Mouse (Mus musculus) layer of hippocampus, postnatal 10 days (tissue): ENCODE measurements around the gene Slc4a8. TPM values are rescaled to one million over a fixed set of nuclear protein-coding genes. Genes with fewer than 3 reads are reported as not detected.

Experiments
- DNase-seq, 2 experiments: peaks; one replicate each; pipeline ENCODE4 v3.0.0; 2021; ENCODE audit warnings: low spot score in 2 of 2
- long read RNA-seq: library from polyadenylated mRNA; stranded (forward); transcript quantifications from one replicate; pipeline ENCODE4 v2.0.0, GENCODE M21; 2023
- total RNA-seq, 2 experiments: library from RNA; stranded (reverse); gene quantifications; 2 replicates each; pipeline ENCODE4 v1.2.3; 2021

Gene Slc4a8
- 10 to 100 TPM; 82.1 to 84.7 TPM for total RNA-seq
- long read RNA-seq, full-length matches to known transcripts = 7 of 23 reads
- long read RNA-seq, partial matches to known transcripts = 4 of 23 reads
- long read RNA-seq, other reads (novel, unspliced or antisense) = 12 of 23 reads

DNA sequence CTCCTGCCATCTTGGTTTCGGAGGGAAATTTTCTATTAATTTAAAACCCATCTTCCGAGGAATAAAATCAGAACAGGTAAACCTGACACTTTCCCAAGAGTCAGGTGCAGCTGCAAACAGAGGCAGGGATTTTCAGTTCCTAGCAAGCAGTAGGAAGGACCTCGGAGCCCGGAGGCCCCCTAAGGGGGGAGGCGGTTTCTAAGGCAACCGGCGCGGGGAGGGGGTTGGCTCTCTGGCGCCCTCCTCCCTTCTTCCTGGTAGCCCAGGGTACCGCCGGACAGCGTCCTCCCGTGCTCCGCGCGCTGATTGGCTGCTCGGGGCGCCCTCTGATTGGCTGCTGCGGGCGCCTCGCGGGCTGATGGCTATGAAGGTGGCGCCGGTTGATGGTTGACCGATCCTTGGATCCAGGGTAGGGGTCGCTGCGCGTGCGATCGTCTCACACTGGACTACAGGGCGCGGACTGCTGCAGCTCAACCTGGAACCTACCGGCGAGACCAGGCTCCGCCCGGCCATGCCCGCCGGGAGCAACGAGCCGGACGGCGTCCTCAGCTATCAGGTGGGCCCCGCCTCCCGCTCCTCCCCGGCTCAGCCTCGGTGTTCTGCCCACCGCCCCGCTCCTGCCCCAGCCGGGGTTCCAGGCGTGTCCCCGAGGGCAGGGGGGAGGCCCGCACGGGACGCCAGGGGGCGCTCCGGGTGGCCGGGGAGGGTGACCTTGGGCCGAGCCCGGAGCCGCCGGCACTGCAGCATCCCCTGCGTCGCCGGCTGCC lies at the start of gene Slc4a8:
TSS of gene Slc4a8 (plus strand) at position 329 of the 767 bp plus-strand sequence.
- DNase-seq = peak; percentile 94 to 96

GRCm38 (mm10) chr15:100714470-100714869 lies 47.1 kb upstream of the Slc4a8 start:
- no peak for DNase-seq

GRCm38 (mm10) chr15:100715399-100715993 lies 46.1 kb upstream of the Slc4a8 start:
- DNase-seq = no peak

DNA sequence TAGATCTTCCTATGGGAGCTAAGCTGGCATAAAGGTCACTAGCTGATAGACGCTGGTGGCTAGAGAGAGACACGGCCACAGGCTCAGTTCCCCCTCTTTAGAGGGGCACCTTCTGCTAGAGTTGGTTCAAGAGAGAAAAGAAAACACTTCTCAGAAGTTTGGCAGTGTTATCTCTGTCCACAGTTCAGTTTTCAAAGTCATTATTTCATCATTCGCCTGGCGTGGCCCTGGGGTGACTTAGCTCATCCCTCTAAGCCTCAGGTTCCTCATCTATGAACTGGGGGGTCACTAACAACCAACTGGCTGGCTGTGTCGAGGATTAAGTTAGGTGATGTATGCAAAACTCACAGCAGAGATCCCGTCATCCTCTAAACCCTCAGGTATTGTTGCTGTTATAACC lies 43.6 kb upstream of the Slc4a8 start:
- no peak for DNase-seq

DNA sequence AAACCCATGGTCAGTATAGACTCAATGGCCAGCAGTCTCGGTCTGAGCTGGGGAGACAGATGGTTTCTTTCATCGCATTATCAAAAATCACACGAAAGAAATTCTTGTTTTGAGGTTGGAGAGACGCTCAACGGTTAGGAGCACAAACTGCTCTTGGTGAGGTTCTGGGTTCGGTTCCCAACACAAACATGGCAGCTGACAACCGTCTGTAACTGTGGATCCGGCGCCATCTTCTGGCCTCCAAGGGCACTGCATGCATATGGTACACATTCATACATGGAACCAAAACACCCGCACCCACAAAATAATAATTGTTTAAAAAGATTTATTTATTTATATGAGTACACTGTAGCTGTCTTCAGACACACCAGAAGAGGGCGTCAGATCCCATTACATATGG lies 43.0 kb upstream of the Slc4a8 start:
- no peak for DNase-seq

- DNase-seq = no peak
These were observed 42.3 kb upstream of the Slc4a8 start for GRCm38 (mm10) chr15:100719217-100719616.

DNA sequence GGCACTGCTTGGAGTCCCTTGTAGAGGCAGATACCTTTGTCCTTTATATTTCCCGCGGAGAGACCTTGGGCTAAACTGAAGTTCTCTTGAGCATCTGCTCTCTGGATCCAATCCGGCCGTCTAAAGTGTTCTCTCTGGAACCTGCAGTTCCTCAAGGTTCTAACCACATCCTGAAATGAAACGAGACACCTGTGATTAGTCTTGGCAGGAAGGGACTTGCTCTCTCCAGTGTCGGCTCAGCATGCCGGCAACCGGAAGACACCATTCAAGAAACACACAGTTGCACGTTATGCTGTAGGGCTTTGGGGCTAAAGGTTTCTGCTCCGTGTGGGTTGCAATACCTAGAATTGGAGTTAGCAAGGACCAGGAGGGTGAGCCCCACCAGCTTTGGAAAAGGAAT lies 41.5 kb upstream of the Slc4a8 start:
- DNase-seq = no peak

DNA sequence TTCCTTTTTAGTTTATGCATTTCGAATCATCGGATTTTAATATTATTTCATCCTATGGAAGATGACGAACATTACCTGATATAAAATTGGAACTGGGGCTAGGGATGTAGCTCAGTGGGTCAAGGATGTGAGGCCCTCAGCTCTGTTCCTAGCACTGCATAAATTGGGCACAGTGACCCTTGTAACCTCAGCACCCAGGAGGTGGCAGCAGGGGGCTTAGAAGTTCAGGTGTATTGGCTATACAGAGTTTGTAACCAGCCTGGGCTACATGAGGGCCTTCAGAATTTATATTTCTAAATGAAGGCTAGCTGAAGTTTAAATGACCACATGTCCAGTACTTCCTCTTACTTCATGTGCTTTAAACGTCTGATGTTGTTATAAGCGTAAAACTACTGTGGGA lies 40.1 kb upstream of the Slc4a8 start:
- DNase-seq = no peak

GRCm38 (mm10) chr15:100722026-100722425 lies 39.5 kb upstream of the Slc4a8 start:
- no peak for DNase-seq

DNA sequence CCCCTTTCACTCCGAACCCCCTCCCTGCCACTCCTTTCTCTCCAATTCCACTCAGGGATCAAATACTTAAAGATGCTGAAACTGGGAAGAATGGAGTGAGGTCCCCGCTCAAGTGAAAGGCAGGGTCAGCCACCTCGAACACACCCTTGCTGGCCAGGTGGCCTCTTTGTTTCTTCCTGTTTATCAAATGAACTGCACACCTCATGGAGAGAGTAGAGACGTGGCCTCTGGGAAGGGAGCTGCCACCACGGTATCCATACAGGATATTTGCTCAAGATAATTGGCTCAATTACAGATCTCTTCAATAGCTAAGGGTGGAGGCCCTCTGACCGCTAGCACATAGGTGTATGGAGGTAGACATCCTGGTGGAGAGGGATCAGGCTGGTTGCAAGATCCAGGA lies 39.0 kb upstream of the Slc4a8 start:
- no peak for DNase-seq

DNA sequence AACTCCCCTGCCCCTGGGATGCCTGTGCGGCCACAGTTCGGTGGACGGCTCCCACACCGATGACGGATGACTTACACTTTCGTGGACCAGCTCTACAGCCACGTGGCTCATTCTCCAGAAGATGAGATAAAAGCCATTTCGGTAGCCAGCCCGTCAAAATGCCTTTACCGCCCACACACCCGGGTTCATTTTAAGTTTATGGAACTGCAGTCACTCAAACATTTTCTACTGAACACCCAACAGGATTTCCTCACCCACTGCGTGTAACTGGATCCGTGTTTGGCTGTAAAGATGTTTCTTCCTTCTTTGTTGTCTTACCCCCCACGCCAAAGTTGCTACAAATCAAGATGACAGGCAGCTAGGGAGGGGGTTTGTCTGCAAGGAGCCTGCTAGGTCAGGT lies 38.0 kb upstream of the Slc4a8 start:
- no peak for DNase-seq

DNA sequence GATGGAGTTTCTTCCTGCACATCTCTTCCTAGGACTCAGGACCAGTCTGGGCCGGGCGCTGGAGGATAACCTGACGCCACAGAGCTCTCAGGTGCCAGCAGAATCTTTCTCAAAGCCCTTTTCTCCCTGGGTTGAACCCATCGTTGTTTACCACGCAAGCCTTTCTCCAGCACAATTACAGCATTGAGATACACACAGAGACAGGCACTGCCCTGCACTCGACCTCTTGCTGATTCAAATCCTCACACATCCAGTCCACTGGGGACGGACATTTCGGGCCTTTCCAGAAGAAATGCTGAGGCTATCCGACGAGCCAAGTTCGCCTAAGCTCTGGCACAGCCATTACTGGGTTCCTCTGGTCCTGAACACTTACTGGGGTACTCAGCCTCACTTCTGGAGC lies 34.8 kb upstream of the Slc4a8 start:
- DNase-seq = no peak

DNA sequence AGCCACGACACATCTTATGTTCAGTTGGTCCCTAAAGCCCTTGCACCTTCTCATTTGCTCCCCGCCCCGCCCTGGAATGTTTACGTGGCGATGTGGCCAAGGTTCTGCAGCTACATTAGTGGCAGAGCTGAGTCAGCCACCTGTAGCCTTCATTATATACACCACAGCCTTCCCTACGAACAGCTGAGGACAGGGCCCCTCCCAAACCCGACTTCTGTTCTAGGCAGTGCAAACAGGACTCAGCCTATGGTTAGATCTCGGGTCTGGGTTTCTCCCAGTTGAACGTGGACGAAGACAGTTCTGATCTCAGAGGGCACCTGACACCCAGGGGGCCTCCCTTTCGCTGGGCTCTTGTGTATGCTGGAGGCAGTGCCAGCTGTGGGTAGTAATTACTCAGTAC lies 33.7 kb upstream of the Slc4a8 start:
- DNase-seq = no peak

- DNase-seq = no peak
These were observed 33.0 kb upstream of the Slc4a8 start for GRCm38 (mm10) chr15:100728586-100728985.

DNA sequence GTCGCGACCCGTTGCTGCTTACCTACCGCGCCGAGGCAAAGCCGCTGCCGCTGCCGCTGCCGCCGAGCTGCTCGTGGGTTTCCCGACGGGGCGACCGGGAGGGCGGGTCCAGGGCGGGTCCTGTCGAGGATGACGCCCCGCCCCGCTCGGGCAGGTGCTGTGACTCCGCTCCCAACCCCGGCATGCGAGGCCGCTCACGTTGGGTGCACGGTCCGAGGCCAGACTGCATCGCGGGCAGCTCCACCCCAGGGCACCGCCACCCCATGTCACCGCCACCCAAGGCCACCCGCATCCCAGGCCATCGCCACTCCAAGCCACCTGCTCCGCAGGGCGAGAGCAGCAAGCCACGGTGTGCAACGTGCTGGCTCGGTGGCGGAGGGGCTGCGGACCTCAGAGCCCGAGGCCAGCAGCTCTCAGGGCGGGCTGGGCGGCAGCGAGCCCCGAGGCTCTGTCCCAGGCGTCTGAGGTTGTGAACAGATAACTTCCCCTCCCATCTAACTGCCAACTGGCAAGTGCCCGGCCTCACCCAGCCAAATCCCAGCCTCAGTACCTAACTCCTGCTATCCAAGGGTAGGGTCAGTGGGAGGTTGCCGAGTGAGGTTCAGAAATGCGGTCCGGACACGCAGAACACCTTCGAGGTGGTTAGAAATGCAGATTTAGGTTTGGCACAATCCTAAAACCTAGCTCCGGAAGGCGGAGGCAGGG lies 32.1 kb upstream of the Slc4a8 start, which contains the start of gene Galnt6:
TSS of gene Galnt6 (minus strand) at position 96 of the 705 bp plus-strand sequence.
- no peak for DNase-seq

DNA sequence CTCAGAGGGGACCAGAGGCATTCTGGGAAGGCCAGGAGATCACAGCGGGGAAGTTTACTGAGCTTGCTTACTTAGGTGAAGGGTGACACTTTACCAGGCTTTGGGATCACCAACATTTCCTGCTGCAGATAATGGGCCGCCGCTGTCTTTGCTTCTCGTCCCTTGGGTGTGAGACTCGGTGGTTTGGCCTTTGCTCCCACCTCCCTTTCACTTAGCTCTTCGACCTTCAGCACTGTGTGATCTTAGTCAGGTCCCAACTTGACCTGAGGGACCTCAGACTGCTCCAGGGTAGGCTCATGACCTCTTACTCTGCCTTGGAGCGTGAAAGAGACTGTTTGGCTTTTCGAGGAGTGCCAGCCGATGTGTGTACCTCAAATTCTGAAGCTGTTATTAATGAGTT lies 30.5 kb upstream of the Slc4a8 start:
- DNase-seq = no peak

- peak in 1 of 2 experiments; percentile 16 for DNase-seq
These were observed 29.0 kb upstream of the Slc4a8 start for GRCm38 (mm10) chr15:100732580-100732979.

GRCm38 (mm10) chr15:100735095-100735952 lies 26.2 kb upstream of the Slc4a8 start:
- DNase-seq = no peak

- no peak for DNase-seq
These were observed 25.6 kb upstream of the Slc4a8 start for GRCm38 (mm10) chr15:100735953-100736300.

- no peak for DNase-seq
These were observed 23.9 kb upstream of the Slc4a8 start for GRCm38 (mm10) chr15:100737667-100738066.

DNA sequence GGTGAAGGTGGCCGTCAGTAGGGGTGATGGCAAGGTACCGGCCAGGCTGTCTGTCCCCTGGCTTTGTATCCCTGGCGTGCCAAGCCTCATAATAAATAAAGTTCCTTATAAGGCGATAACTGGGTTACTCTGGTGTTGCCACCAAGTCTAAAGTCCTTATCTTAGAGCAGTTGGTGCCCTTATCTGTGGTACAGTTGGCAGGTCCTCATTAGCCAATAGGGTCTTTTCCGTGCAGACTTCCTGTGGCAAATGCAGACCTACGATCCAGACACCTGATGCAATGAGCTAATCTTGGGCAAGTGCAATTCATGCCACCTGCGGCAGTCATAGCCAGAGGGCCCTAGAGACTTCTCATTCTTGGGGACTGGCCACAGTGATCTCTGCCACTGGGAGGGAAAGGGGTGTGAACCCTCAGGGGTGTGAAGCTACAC lies 23.2 kb upstream of the Slc4a8 start:
- no peak for DNase-seq
